Mouse (Mus musculus) lung, adult 2 months (tissue): ENCODE data around the gene Gsta3.

Experiments used
- CTCF ChIP-seq: fragments of 200-500 bp; IDR thresholded peaks from 2 replicates; pipeline ENCODE4 v1.5.1; 2011; ENCODE audit warnings: mild to moderate bottlenecking, low read length, control low read depth; ENCODE audit not compliant: insufficient read depth
- POLR2A ChIP-seq: fragments of 200-500 bp; IDR thresholded peaks from 2 replicates; pipeline ENCODE4 v1.6.1; 2011; ENCODE audit warnings: low read depth, mild to moderate bottlenecking, control low read depth, low read length, borderline replicate concordance; ENCODE audit errors: extremely low read depth

GRCm38 (mm10) chr1:21218489-21218919 lies 21.9 kb upstream of the Gsta3 start, which contains the start of gene Tmem14a:
- peak; percentile 73 for TF ChIP-seq CTCF
- TF ChIP-seq POLR2A = peak; percentile 85; the same call in 1 of the 2 replicates
